Mouse (Mus musculus): ENCODE data around the gene Lysmd4.

DNA sequence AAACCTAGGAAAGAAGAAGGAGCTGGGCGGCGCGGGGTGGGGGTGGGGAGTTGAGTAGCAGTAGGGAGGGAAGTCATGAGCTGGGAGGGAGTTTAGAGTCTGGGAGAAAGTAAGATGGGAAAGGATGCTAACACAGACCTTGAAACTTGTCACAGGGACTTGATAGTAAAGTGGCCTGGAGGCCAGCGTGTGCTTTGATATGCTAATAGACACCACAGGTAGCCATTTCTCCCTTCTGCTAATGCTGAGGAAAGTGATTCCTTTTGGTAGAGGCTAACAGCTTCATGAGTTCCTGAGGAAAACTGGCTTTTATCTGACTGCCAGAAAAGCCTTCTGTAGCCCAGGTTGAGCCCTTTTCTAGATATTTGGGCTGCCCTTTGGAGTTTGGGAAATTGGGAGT lies 38.6 kb upstream of the Lysmd4 start:
- TF ChIP-seq POLR2A (IDR thresholded peaks at IDR 0.05; ENCODE audit: borderline replicate concordance, insufficient read depth, low read length) (no peak), CTCF (IDR thresholded peaks at IDR 0.05; ENCODE audit: borderline replicate concordance, insufficient read depth, low read depth, low read length) (no peak)

All from cerebellum, adult 2 months (tissue).